Mouse (Mus musculus) embryonic facial prominence, embryonic 14.5 days (tissue): ENCODE results near the gene Nacad. TPM values are rescaled to one million over a fixed set of nuclear protein-coding genes. Genes with fewer than 3 reads are reported as not detected.

ENCODE experiments used
- ATAC-seq: fragments of 200-750 bp; cut with Nextera tagmentation; 2 replicates; pipeline ENCODE4 v1.8.0; 2017; ENCODE audit warnings: low read depth, moderate number of reproducible peaks, moderate TSS enrichment
- DNase-seq: peaks from one replicate; pipeline ENCODE4 v3.0.0-alpha.2; 2015; ENCODE audit warnings: low spot score
- H3K27ac ChIP-seq: fragments of 300-500 bp; sonication (generic); replicated peaks from 2 replicates; pipeline ENCODE4 v1.5.1; 2014; ENCODE audit warnings: low read depth, mild to moderate bottlenecking, low read length, moderate library complexity
- H3K27me3 ChIP-seq: fragments of 300-500 bp; sonication (generic); replicated peaks from 2 replicates; pipeline ENCODE4 v1.6.1; 2014; ENCODE audit warnings: low read length; ENCODE audit not compliant: control insufficient read depth, insufficient read depth
- H3K36me3 ChIP-seq: fragments of 300-500 bp; sonication (generic); 2 replicates; pipeline ENCODE4 v1.6.1; 2014; ENCODE audit warnings: low read length, mixed read lengths; ENCODE audit not compliant: control insufficient read depth, insufficient read depth
- H3K4me1 ChIP-seq: fragments of 300-500 bp; sonication (generic); 2 replicates; pipeline ENCODE4 v1.6.1; 2014; ENCODE audit warnings: antibody characterized with exemption, low read length; ENCODE audit not compliant: control insufficient read depth, insufficient read depth
- H3K4me2 ChIP-seq: fragments of 300-500 bp; sonication (generic); 2 replicates; pipeline ENCODE4 v1.6.1; 2014; ENCODE audit warnings: low read depth, mild to moderate bottlenecking, low read length, moderate library complexity, mixed read lengths
- H3K4me3 ChIP-seq: fragments of 300-500 bp; sonication (generic); 2 replicates; pipeline ENCODE4 v1.5.1; 2014; ENCODE audit warnings: low read depth, mild to moderate bottlenecking, low read length
- H3K9ac ChIP-seq: fragments of 300-500 bp; sonication (generic); 2 replicates; pipeline ENCODE4 v1.6.1; 2014; ENCODE audit warnings: low read depth, mild to moderate bottlenecking, low read length, moderate library complexity, mixed read lengths
- H3K9me3 ChIP-seq: fragments of 300-500 bp; sonication (generic); 2 replicates; pipeline ENCODE4 v1.6.1; 2016; ENCODE audit warnings: low read length; ENCODE audit not compliant: control insufficient read depth
- WGBS: fragments of 180-500 bp; shearing (Covaris S2); extraction: QIAGEN DNeasy Blood & Tissue Kit; methylation state at CpG from one replicate; pipeline ENCODE4 v1.1.7; 2014; 5-methylcytosine and 5-hydroxymethylcytosine counted together
- polyA plus RNA-seq: library from polyadenylated mRNA; unstranded; fragments of >200 nt; fragmentation: Nextera tagmentation; extraction: Ambion mirVana; gene quantifications from 2 replicates; pipeline ENCODE4 v1.2.1, GENCODE M21; 2014

Gene Nacad
- polyA plus RNA-seq, 1 experiment from 2014 or later = 7.0 TPM

DNA sequence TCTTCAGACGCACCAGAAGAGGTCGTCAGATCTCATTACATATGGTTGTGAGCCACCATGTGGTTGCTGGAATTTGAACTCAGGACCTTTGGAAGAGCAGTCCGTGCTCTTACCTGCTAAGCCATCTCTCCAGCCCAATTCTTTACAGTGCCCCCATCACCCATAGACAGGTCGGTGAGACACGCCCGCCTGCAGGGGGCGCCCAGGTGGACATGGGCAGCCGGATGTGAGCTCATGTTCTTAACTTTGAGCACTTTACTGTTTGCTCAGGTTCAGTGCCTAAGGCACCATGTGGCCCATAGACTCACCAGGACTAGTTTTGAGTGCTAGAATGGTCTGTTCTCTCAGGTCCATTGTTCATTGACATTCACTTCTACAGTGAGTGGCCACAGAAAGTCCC is 30.3 kb upstream of the Nacad start:
- 78% methylated on average over 8 of the region's 8 CpGs for WGBS
- Histone ChIP-seq H3K4me2 (no peak overlapping the region), H3K9me3 (0 out of 2 replicates have a peak, but pooled peaks cover 7% of the 10 kb centered on the region), H3K9ac (no peak overlapping the region), H3K4me3 (no peak overlapping the region), H3K27me3 (no peaks in the 10 kb centered on the region), H3K36me3 (no peaks in the 10 kb centered on the region), H3K4me1 (no peaks in the 10 kb centered on the region), H3K27ac (no peak overlapping the region)
- no peak for DNase-seq
- ATAC-seq = no peak

- H3K4me1 ChIP-seq = peaks cover 6% of the 10 kb centered on the region
- H3K9me3 ChIP-seq = 0 out of 2 replicates have a peak, but pooled peaks cover 7% of the 10 kb centered on the region
- no peak for DNase-seq
- H3K9ac ChIP-seq = no peak overlapping the region
- no peak overlapping the region for H3K4me2 ChIP-seq
- H3K4me3 ChIP-seq = no peak overlapping the region
- no peak for ATAC-seq
- no peaks in the 10 kb centered on the region for H3K36me3 ChIP-seq
- no peak overlapping the region for H3K27ac ChIP-seq
- H3K27me3 ChIP-seq = no peaks in the 10 kb centered on the region
These were observed 23.8 kb upstream of the Nacad start for GRCm38 (mm10) chr11:6629655-6630054.

DNA sequence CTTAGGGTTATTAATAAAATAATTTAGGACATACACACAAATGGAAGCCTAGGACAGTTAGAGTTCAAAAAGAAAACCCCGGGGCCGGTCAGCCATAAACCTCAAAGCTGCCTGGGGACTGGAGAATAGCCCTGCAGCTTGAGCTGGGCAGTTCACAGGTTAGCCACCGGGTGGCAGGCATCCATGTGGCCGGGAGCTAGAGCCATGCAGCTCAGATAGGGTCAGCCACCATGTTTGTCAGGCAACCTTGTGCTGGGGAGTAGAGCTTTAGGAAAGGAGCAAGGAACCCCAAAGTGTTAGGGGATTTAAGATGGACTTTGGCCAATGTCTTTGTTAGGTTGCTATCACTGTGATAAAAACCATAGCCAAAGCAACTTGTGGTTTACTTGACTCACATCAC is 22.7 kb upstream of the Nacad start:
- H3K9ac ChIP-seq = no peak overlapping the region
- ATAC-seq = no peak
- H3K27ac ChIP-seq = no peak overlapping the region
- no peaks in the 10 kb centered on the region for H3K27me3 ChIP-seq
- no peak overlapping the region for H3K4me2 ChIP-seq
- WGBS = 31% methylated on average over 4 of the region's 4 CpGs
- peak; percentile 19 for DNase-seq
- H3K36me3 ChIP-seq = peaks cover 10% of the 10 kb centered on the region
- peaks cover 6% of the 10 kb centered on the region for H3K4me1 ChIP-seq
- no peak overlapping the region for H3K4me3 ChIP-seq
- 0 out of 2 replicates have a peak, but pooled peaks cover 7% of the 10 kb centered on the region for H3K9me3 ChIP-seq

- Histone ChIP-seq H3K27me3 (no peaks in the 10 kb centered on the region), H3K4me1 (peaks cover 6% of the 10 kb centered on the region), H3K27ac (no peak overlapping the region), H3K36me3 (peaks cover 19% of the 10 kb centered on the region), H3K4me2 (no peak overlapping the region), H3K9me3 (0 out of 2 replicates have a peak, but pooled peaks cover 7% of the 10 kb centered on the region), H3K9ac (no peak overlapping the region), H3K4me3 (no peak overlapping the region)
- WGBS = 91% methylated on average over 4 of the region's 4 CpGs
- ATAC-seq (no peak), DNase-seq (no peak)
These were observed 21.9 kb upstream of the Nacad start for GRCm38 (mm10) chr11:6627731-6628130.

GRCm38 (mm10) chr11:6626388-6626772 is 20.5 kb upstream of the Nacad start:
- H3K9me3 ChIP-seq = 0 out of 2 replicates have a peak, but pooled peaks cover 3% of the 10 kb centered on the region
- 0 out of 2 replicates have a peak, but pooled peaks have one; percentile 2 for ATAC-seq
- DNase-seq = no peak
- WGBS = 11% methylated on average over 16 of the region's 16 CpGs
- peaks cover 32% of the 10 kb centered on the region for H3K36me3 ChIP-seq
- H3K4me2 ChIP-seq = peak overlapping the region; percentile 83
- H3K4me1 ChIP-seq = peaks cover 6% of the 10 kb centered on the region
- H3K27ac ChIP-seq = peak overlapping the region; percentile 87
- H3K4me3 ChIP-seq = peak overlapping the region; percentile 68
- peak overlapping the region; percentile 79 for H3K9ac ChIP-seq
- no peaks in the 10 kb centered on the region for H3K27me3 ChIP-seq

- H3K4me3 ChIP-seq = peak within 1 kb of the TSS; percentile 68
- peaks cover 39% of the 10 kb centered on the region for H3K36me3 ChIP-seq
- peak; percentile 94 for ATAC-seq
- under 1% methylated on average over 66 of the region's 66 CpGs for WGBS
- H3K9me3 ChIP-seq = no peaks in the 10 kb centered on the region
- peak within 1 kb of the TSS; percentile 87 for H3K27ac ChIP-seq
- peaks cover 6% of the 10 kb centered on the region for H3K4me1 ChIP-seq
- H3K9ac ChIP-seq = peak within 1 kb of the TSS; percentile 79
- peak; percentile 97 for DNase-seq
- peak within 1 kb of the TSS; percentile 83 for H3K4me2 ChIP-seq
- H3K27me3 ChIP-seq = no peaks in the 10 kb centered on the region
These were observed 19.9 kb upstream of the Nacad start, which contains the start of gene Tbrg4 for GRCm38 (mm10) chr11:6625478-6626387. Tbrg4 (minus strand) TSS chr11:6626067.

DNA sequence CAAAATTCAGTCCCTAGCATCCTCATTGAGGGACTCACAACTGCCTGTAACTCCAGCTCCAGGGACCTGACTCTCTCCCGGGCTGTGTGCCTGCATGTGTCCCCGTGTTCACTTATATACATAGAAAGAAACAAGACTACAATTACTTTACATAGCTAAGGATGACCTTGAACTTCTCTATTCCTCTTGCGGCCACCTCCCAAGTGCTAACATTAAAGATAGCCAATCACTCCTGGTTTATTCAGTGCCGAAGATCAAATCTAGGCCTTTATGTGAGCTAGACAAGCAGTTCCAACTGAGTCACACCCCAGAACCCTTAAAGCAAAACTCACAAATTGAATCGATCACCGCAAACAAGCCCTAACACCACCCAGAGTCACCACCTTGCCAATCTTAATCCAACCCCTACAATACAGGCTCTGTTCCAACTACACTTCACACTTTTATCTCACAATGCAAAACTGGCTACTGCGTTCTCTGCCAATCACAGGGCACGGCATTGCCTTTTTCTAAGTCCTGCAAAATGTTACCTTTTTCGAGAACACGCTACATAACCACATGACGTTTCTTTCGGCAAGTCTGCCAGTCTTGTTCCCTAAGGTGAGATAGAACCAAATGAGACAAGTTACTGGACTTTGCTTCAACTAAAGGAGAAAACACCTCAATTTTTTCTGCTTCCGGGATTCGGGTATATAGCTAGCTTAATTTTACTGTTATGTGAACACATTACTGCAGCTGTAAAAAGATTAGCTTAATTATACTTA is 18.9 kb upstream of the Nacad start:
- peak overlapping the region; percentile 83 for H3K4me2 ChIP-seq
- H3K27ac ChIP-seq = no peak overlapping the region
- 63% methylated on average over 14 of the region's 14 CpGs for WGBS
- H3K36me3 ChIP-seq = peaks cover 48% of the 10 kb centered on the region
- H3K9me3 ChIP-seq = no peaks in the 10 kb centered on the region
- H3K9ac ChIP-seq = peak overlapping the region; percentile 79
- peak overlapping the region; percentile 68 for H3K4me3 ChIP-seq
- no peaks in the 10 kb centered on the region for H3K27me3 ChIP-seq
- H3K4me1 ChIP-seq = peaks cover 6% of the 10 kb centered on the region
- ATAC-seq (no peak), DNase-seq (no peak)

GRCm38 (mm10) chr11:6623704-6624103 is 17.9 kb upstream of the Nacad start:
- Histone ChIP-seq H3K4me3 (no peak overlapping the region), H3K4me1 (peaks cover 6% of the 10 kb centered on the region), H3K27me3 (no peaks in the 10 kb centered on the region), H3K9me3 (no peaks in the 10 kb centered on the region), H3K4me2 (0 out of 2 replicates have a peak overlapping the region, but pooled peaks have one; percentile 7), H3K36me3 (peaks cover 59% of the 10 kb centered on the region), H3K9ac (no peak overlapping the region), H3K27ac (no peak overlapping the region)
- 90% methylated on average over 10 of the region's 10 CpGs for WGBS
- ATAC-seq (no peak), DNase-seq (no peak)
